Mouse (Mus musculus) kidney, embryonic 14.5 days (tissue): Measurements from ENCODE around the gene Sox5. TPM values are rescaled to one million over a fixed set of nuclear protein-coding genes. Genes with fewer than 3 reads are reported as not detected.

Source experiments
- ATAC-seq: fragments of 200-750 bp; cut with Nextera tagmentation; 2 replicates; pipeline ENCODE4 v1.8.0; 2017; ENCODE audit warnings: moderate number of reproducible peaks, mild to moderate bottlenecking, moderate TSS enrichment, moderate library complexity; ENCODE audit not compliant: low FRiP score, low TSS enrichment
- H3K27ac ChIP-seq: fragments of 300-500 bp; sonication (generic); 2 replicates; pipeline ENCODE4 v1.5.1; 2014; ENCODE audit warnings: low read depth, mild to moderate bottlenecking, low read length, moderate library complexity, mixed read lengths
- H3K27me3 ChIP-seq: fragments of 300-500 bp; sonication (generic); 2 replicates; pipeline ENCODE4 v1.6.1; 2014; ENCODE audit warnings: mild to moderate bottlenecking, low read length; ENCODE audit not compliant: control insufficient read depth, insufficient read depth
- H3K36me3 ChIP-seq: fragments of 300-500 bp; sonication (generic); 2 replicates; pipeline ENCODE4 v1.6.1; 2014; ENCODE audit warnings: low read length, mixed read lengths; ENCODE audit not compliant: control insufficient read depth, insufficient read depth
- H3K4me1 ChIP-seq: fragments of 300-500 bp; sonication (generic); 2 replicates; pipeline ENCODE4 v1.6.1; 2014; ENCODE audit warnings: low read length, mixed read lengths; ENCODE audit not compliant: control insufficient read depth, insufficient read depth
- H3K4me2 ChIP-seq: fragments of 300-500 bp; sonication (generic); replicated peaks from 2 replicates; pipeline ENCODE4 v1.6.1; 2014; ENCODE audit warnings: low read depth, mild to moderate bottlenecking, low read length
- H3K4me3 ChIP-seq: fragments of 300-500 bp; sonication (generic); 2 replicates; pipeline ENCODE4 v1.5.1; 2014; ENCODE audit warnings: mild to moderate bottlenecking, low read length
- H3K9ac ChIP-seq: fragments of 300-500 bp; sonication (generic); 2 replicates; pipeline ENCODE4 v1.6.1; 2014; ENCODE audit warnings: low read depth, mild to moderate bottlenecking, low read length, moderate library complexity
- H3K9me3 ChIP-seq: fragments of 300-500 bp; sonication (generic); 2 replicates; pipeline ENCODE4 v1.6.1; 2016; ENCODE audit warnings: low read length; ENCODE audit not compliant: control insufficient read depth
- WGBS: fragments of 180-500 bp; shearing (Covaris S2); extraction: QIAGEN DNeasy Blood & Tissue Kit; methylation state at CpG from one replicate; pipeline ENCODE4 v1.1.7; 2014; 5-methylcytosine and 5-hydroxymethylcytosine counted together
- polyA plus RNA-seq: library from polyadenylated mRNA; unstranded; fragments of >200 nt; fragmentation: Nextera tagmentation; extraction: Ambion mirVana; gene quantifications from 2 replicates; pipeline ENCODE4 v1.2.1, GENCODE M21; 2014

The Sox5 gene
- polyA plus RNA-seq, 1 experiment from 2014 or later: 13.0 TPM

DNA sequence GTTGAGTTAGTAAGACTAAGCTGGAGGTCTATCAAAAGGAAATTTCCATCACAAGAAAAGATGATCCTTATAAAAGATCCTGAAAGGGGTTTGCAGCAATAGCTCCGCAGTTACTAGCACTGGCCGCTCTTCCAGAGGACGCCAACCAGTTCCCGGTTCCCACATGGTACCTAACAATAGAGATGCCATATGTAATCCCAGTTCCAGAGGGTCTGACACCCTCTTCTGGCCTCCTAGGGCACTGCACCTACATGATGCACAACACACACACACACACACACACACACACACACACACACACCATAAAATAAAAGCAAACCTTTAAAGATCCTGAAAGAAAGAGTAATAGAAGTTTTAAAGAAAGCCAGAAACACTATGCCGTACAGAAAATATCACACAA is 290.9 kb downstream of the Sox5 start:
- no peak overlapping the region for H3K4me3 ChIP-seq
- H3K9ac ChIP-seq: no peak overlapping the region
- peaks cover 11% of the 10 kb centered on the region for H3K9me3 ChIP-seq
- H3K36me3 ChIP-seq: no peaks in the 10 kb centered on the region
- H3K27ac ChIP-seq: no peak overlapping the region
- no peaks in the 10 kb centered on the region for H3K4me1 ChIP-seq
- WGBS: 97% methylated on average over 5 of the region's 5 CpGs
- no peak for ATAC-seq
- H3K4me2 ChIP-seq: no peak overlapping the region
- H3K27me3 ChIP-seq: no peaks in the 10 kb centered on the region

DNA sequence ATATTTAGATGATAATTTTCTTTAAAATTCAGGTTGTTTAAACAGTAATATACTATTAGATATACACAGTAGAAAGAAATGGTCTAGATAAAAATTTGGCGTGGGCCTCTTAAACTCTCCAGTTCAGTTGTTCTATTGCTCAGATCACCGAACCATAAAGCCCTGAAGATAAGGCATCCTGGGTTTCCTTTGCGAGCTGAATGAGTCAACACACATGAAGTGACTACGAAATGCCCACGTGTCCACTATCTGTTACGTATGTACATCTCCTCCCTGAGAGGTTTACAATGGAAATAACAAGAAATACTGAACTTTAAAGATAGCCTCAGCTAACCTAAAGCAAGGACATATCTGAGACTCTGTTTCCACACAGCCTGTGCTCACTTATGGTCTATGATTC is 296.2 kb downstream of the Sox5 start:
- ATAC-seq: no peak
- H3K4me1 ChIP-seq: no peaks in the 10 kb centered on the region
- H3K4me2 ChIP-seq: no peak overlapping the region
- H3K27me3 ChIP-seq: no peaks in the 10 kb centered on the region
- H3K4me3 ChIP-seq: no peak overlapping the region
- no peak overlapping the region for H3K27ac ChIP-seq
- WGBS: 63% methylated on average over 6 of the region's 6 CpGs
- no peak overlapping the region for H3K9ac ChIP-seq
- no peaks in the 10 kb centered on the region for H3K36me3 ChIP-seq
- peaks cover 11% of the 10 kb centered on the region for H3K9me3 ChIP-seq

DNA sequence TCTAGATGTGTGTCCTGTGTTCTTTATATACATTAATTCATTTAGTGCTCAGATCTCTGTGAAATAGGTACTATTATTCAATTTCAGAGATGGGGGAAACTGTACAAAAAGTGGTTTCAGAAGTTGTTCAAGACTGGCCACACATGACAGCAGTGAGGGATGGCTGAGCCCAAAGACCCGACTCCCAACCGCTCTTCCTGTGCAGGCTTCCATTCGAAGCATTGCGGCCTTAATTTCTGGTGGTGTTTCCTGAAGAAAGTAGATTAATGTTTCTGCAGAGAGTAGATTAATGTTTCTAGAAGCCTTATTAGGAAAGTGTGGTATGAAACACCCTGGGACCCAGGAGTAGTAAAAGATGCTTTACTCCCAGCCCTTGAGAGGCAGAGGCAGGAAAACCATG is 298.6 kb downstream of the Sox5 start:
- H3K4me3 ChIP-seq: no peak overlapping the region
- WGBS: 82% methylated on average over 4 of the region's 4 CpGs
- no peak overlapping the region for H3K4me2 ChIP-seq
- peaks cover 7% of the 10 kb centered on the region for H3K9me3 ChIP-seq
- H3K36me3 ChIP-seq: no peaks in the 10 kb centered on the region
- no peak overlapping the region for H3K9ac ChIP-seq
- no peak overlapping the region for H3K27ac ChIP-seq
- no peaks in the 10 kb centered on the region for H3K4me1 ChIP-seq
- ATAC-seq: no peak
- H3K27me3 ChIP-seq: no peaks in the 10 kb centered on the region

DNA sequence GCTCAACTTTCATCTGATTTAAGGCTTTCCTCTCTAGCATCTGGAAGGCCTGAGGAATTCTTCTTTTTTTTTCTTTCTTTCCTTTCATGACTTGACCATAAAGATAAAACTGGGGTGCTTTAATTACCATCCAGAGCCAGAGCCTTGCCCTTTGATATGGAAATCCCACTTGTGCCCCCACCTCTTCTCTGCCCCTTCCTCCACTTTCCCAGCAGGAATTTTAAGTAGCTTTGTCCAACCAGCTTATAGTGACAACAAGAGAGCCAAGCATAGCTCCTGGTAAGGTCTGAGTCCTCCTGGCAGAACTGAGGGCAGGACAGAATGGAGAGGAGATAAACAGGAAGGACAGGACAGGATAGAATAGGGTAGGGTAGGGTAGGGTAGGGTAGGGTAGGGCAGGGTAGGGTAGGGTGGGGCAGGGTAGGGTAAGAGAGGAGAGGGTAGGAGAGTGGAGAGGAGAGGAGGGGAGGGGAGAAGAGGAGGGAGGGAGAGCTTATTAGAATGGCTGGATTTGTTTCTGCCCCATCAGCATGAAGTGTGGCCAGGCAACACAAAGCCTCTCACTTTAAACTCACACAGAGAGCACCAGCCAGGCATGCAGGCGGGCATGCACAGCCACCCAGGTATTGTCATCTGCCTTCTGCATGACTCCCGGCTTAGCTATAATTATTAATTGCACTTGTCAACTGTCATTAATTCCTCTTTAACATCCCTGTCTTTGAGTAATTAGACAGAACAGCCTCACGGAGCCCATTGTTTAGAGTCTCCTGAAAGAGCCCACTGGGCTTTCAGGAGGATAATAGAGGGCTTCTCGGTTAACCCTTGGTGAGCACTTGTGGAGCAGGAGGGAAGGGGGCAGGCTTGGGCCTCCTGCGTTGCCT is 300.9 kb downstream of the Sox5 start:
- Histone ChIP-seq H3K9me3 (no peaks in the 10 kb centered on the region), H3K27ac (no peak overlapping the region), H3K9ac (no peak overlapping the region), H3K4me2 (no peak overlapping the region), H3K27me3 (no peaks in the 10 kb centered on the region), H3K4me3 (no peak overlapping the region), H3K4me1 (no peaks in the 10 kb centered on the region), H3K36me3 (no peaks in the 10 kb centered on the region)
- WGBS: 17% methylated on average over 5 of the region's 5 CpGs
- peak; percentile 57; the same call in 1 of the 2 replicates for ATAC-seq

DNA sequence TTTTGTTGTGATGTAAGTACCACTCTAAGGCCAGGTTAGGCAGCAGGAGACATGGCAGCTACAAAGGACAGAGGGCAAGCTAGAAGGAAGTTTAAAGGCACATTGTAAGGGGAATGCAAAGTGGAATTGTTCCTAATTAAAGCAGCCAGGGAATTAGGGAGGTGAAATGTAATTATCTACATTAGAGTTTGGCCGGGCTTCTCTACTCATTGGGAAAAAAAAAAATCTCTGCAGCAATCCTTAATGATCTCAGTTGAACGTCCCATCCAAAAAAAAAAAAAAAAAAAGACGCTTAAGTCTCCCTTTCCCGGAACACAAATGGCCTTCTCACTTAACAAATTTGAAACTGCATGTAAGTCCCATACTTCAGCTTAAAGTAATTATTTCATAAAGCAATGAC is 301.9 kb downstream of the Sox5 start:
- H3K9ac ChIP-seq: no peak overlapping the region
- no peaks in the 10 kb centered on the region for H3K27me3 ChIP-seq
- no peaks in the 10 kb centered on the region for H3K4me1 ChIP-seq
- H3K27ac ChIP-seq: no peak overlapping the region
- no peaks in the 10 kb centered on the region for H3K9me3 ChIP-seq
- WGBS: 51% methylated on average over 4 of the region's 4 CpGs
- no peaks in the 10 kb centered on the region for H3K36me3 ChIP-seq
- no peak overlapping the region for H3K4me2 ChIP-seq
- no peak overlapping the region for H3K4me3 ChIP-seq
- no peak for ATAC-seq

DNA sequence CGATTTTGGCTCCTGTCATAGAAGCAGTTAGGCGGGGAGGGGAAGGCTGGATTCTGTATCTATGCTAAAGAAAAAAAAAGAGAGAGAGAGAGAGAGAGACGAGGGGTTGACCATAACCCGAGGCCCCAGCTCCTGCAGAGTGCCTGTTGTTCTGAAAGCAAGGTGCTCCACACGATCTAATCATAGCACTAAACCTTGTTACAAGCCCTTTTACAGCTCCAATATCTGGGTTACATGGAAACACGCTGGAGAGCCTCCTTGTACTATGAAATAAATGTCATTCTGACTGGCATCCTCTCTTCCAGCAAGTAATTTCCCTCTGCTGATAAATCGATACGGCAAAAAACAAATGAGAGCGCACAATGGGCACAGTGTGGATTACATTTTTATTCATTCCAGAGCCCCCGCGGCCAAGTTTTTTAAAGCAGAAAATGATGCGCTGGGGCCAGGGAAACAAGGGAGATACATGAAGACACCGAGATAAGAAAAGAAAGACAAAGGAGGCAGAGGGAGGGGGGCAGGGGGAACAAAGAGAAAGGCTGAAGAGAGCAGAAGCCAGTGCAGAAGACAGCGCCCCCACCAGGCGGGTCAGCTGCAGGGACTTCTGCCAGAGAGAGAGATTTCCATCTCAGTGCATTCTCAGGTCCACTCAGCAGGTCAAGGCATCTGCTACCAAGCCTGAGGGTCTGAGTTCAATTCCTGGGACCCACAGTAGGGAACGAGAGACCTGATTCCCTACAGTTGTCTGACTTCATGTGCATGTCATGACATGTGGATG is 304.3 kb downstream of the Sox5 start:
- Histone ChIP-seq H3K36me3 (no peaks in the 10 kb centered on the region), H3K27me3 (no peaks in the 10 kb centered on the region), H3K4me1 (0 out of 2 replicates have a peak, but pooled peaks cover 2% of the 10 kb centered on the region), H3K9me3 (no peaks in the 10 kb centered on the region), H3K27ac (no peak overlapping the region), H3K9ac (no peak overlapping the region), H3K4me3 (no peak overlapping the region), H3K4me2 (no peak overlapping the region)
- no peak for ATAC-seq
- WGBS: 78% methylated on average over 16 of the region's 16 CpGs

DNA sequence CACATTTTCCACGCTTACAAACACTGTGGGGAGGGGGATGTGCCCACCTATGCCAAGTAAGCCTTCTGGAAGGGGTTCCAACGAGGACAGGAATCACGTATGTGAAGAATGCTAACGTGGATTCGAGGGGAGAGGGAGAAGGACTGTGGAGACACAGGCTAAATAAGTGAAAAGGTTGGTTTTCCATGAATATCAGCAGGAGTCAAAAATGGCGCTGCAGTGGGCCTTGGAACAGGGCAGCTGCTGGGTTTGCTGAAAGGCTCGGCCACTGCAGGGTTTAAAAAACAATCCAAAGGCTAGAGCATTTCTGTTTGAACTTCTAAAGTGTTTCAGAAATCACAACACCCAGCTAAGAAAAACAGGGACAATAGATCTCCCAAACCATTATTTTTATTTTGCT is 308.3 kb downstream of the Sox5 start:
- Histone ChIP-seq H3K4me2 (no peak overlapping the region), H3K27me3 (no peaks in the 10 kb centered on the region), H3K36me3 (no peaks in the 10 kb centered on the region), H3K4me1 (0 out of 2 replicates have a peak, but pooled peaks cover 4% of the 10 kb centered on the region), H3K27ac (no peak overlapping the region), H3K4me3 (no peak overlapping the region), H3K9me3 (no peaks in the 10 kb centered on the region), H3K9ac (no peak overlapping the region)
- ATAC-seq: no peak
- 83% methylated on average over 7 of the region's 7 CpGs for WGBS

DNA sequence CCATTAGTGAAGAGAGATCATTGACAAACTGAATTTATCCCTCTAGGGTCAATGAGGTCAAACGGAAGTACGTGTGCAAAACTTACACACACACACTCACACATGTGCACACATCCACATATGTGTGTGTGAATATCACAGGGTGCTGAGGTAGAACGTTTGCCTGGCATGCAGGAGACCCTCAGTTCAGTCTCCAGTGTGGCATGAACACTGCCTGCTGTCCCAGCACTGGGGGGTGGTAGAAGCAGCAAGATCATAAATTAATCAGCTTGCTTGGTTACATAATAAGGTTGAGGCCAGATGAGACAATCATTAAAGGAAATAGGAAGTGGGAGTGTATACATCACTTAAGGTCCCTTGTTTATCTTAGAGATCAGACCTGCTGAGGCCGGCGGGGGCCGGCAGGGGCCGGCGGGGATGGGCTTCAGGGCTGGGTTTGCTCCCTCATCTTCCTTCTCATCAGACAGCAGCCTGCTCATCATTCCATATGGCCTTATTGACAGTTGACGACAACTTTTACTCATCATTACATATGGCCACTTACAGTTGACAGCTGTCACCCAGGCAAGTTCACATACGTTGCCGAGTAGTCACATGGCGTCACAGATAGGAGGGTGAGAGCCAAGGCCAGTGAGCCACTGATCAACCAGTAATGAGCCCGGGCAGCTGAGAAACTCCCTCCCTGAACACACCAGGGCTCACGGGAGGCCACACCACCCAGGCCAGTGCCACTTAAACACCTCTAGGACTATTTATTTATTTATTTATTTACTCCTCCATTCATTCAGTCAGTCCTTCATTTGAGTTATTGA is 309.5 kb downstream of the Sox5 start:
- peak; percentile 80 for ATAC-seq
- no peak overlapping the region for H3K4me2 ChIP-seq
- no peaks in the 10 kb centered on the region for H3K9me3 ChIP-seq
- H3K27me3 ChIP-seq: no peaks in the 10 kb centered on the region
- H3K4me1 ChIP-seq: 0 out of 2 replicates have a peak, but pooled peaks cover 4% of the 10 kb centered on the region
- no peaks in the 10 kb centered on the region for H3K36me3 ChIP-seq
- H3K27ac ChIP-seq: no peak overlapping the region
- no peak overlapping the region for H3K9ac ChIP-seq
- WGBS: 25% methylated on average over 14 of the region's 14 CpGs
- no peak overlapping the region for H3K4me3 ChIP-seq
